Mouse (Mus musculus) cerebellum, adult 2 months (tissue): ENCODE data around the gene Herpud1. TPM values are rescaled to one million over a fixed set of nuclear protein-coding genes. Genes with fewer than 3 reads are reported as not detected.
A peak's percentile ranks its signal among the peaks of the same experiment; 100 is the strongest.

Source experiments
- DNase-seq, 2 experiments: peaks; one replicate each; pipeline ENCODE4 v3.0.0; 2021
- H3K27ac ChIP-seq: fragments of 200-500 bp; 2 replicates; pipeline ENCODE4 v1.5.1; 2012; ENCODE audit warnings: low read length, control low read depth, inconsistent platforms; ENCODE audit not compliant: insufficient read depth
- H3K27me3 ChIP-seq: fragments of 200-500 bp; 2 replicates; pipeline ENCODE4 v1.6.1; 2012; ENCODE audit warnings: inconsistent platforms, mild to moderate bottlenecking, low read length, moderate library complexity; ENCODE audit not compliant: control insufficient read depth, insufficient read depth
- H3K4me1 ChIP-seq: fragments of 200-500 bp; 2 replicates; pipeline ENCODE4 v1.6.1; 2011; ENCODE audit warnings: low read length; ENCODE audit not compliant: control insufficient read depth, insufficient read depth
- H3K4me3 ChIP-seq: fragments of 200-500 bp; replicated peaks from 2 replicates; pipeline ENCODE3; 2011; ENCODE audit warnings: mild to moderate bottlenecking, low read depth, low read length, control low read depth; ENCODE audit not compliant: insufficient read depth
- CTCF ChIP-seq: fragments of 200-500 bp; IDR thresholded peaks from 2 replicates; pipeline ENCODE4 v1.5.1; 2011; ENCODE audit warnings: low read depth, mild to moderate bottlenecking, control low read depth, low read length, moderate library complexity, borderline replicate concordance; ENCODE audit not compliant: insufficient read depth
- POLR2A ChIP-seq: fragments of 200-500 bp; IDR thresholded peaks from 2 replicates; pipeline ENCODE4 v1.6.1; 2011; ENCODE audit warnings: low read length, control low read depth, borderline replicate concordance; ENCODE audit not compliant: insufficient read depth
- WGBS: fragments of 180-500 bp; shearing (Covaris S2); methylation state at CpG from one replicate; pipeline ENCODE4 v1.1.7; 2018; 5-methylcytosine and 5-hydroxymethylcytosine counted together
- polyA plus RNA-seq: library from polyadenylated mRNA; depleted of rRNA; stranded (reverse); fragments of >200 nt; gene quantifications from 2 replicates; pipeline ENCODE4 v1.2.3, GENCODE M21; 2012

The Herpud1 gene
- polyA plus RNA-seq, 1 experiment = 119 TPM

DNA sequence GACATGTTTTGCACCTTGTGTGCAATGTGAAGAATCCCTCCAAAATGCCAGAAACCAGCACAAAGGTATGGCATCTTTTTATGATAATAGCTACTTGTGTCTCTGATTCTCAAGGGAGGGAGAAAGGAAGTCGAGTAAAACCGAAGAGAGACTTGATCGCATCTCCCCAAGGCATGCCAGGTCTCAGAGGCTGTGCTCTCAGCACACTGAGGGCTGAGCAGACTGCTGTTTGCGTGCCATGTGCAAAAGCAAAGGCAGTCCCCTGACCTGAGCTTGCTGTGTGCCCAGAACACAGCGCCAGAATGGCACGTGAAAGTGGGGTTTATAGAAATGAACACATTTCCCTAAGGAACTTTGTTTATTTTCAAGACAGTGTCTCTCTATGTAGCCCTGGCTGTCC is 3.3 kb downstream of the Herpud1 start:
- DNase-seq = no peak
- peaks cover 2% of the 10 kb centered on the region; the same call in 1 of the 2 replicates for H3K4me1 ChIP-seq
- 73% methylated on average over 6 of the region's 6 CpGs for WGBS
- no peaks in the 10 kb centered on the region for H3K27me3 ChIP-seq
- TF ChIP-seq CTCF = no peak
- TF ChIP-seq POLR2A = no peak
- H3K4me3 ChIP-seq = no peak overlapping the region
- no peak overlapping the region for H3K27ac ChIP-seq

DNA sequence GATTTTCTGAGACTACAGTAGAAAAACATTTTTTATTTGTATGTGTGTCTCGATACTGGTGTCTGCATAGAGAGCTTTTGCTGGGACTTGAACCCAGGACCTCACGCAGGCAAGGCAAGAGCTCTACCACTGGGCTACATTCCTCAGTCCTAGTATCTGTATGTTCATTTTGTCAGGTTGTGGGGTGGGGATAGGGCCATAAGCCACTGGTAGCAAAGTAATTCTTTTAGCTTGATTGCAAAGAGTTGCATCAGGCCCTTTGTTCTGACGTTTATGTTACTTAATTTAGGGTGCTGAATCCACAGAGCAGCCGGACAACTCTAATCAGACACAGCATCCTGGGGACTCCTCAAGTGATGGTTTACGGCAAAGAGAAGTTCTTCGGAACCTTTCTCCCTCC is 4.2 kb downstream of the Herpud1 start:
- H3K4me3 ChIP-seq = no peak overlapping the region
- WGBS = 96% methylated on average over 6 of the region's 6 CpGs
- no peak overlapping the region for H3K27ac ChIP-seq
- H3K4me1 ChIP-seq = peaks cover 2% of the 10 kb centered on the region; the same call in 1 of the 2 replicates
- no peaks in the 10 kb centered on the region for H3K27me3 ChIP-seq
- TF ChIP-seq CTCF (no peak), POLR2A (no peak)
- DNase-seq = no peak

DNA sequence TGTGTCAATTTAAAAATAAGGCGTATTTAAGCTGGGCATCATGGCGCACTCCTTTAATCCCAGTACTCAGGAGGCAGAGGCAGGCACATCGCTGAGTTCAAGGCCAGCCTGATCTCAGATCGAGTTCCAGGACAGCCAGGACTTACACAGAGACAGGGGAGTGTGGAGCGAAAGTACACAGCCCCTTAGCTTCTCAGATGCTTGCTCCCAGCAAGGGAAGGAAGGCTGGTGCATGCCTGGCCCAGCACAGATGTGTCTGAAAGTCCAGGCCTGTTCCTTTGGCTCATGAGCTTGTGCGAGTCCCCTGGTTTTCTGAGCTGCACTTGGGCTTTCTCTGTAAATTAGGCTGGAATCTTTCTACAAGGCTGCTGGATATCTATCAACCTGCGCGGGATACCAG is 4.7 kb downstream of the Herpud1 start:
- H3K4me3 ChIP-seq = no peak overlapping the region
- no peak for DNase-seq
- H3K27ac ChIP-seq = no peak overlapping the region
- WGBS = 96% methylated on average over 8 of the region's 8 CpGs
- TF ChIP-seq CTCF (no peak), POLR2A (no peak)
- no peaks in the 10 kb centered on the region for H3K27me3 ChIP-seq
- peaks cover 2% of the 10 kb centered on the region; the same call in 1 of the 2 replicates for H3K4me1 ChIP-seq

DNA sequence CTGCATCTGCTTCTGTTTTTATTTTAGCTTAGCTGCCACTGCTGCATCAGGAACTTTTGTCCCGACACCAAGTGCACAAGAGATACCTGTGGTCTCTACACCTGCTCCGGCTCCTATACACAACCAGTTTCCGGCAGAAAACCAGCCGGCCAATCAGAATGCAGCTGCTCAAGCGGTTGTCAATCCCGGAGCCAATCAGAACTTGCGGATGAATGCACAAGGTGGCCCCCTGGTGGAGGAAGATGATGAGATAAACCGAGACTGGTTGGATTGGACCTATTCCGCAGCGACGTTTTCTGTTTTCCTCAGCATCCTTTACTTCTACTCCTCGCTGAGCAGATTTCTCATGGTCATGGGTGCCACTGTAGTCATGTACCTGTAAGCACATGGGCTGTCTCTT is 5.9 kb downstream of the Herpud1 start:
- Histone ChIP-seq H3K4me3 (no peak overlapping the region), H3K4me1 (peaks cover 4% of the 10 kb centered on the region; the same call in 1 of the 2 replicates), H3K27me3 (no peaks in the 10 kb centered on the region), H3K27ac (no peak overlapping the region)
- no peak for TF ChIP-seq POLR2A
- peak; percentile 5; the same call in 1 of the 2 replicates for TF ChIP-seq CTCF
- WGBS = 78% methylated on average over 12 of the region's 12 CpGs
- peak; percentile 27 to 29 for DNase-seq

DNA sequence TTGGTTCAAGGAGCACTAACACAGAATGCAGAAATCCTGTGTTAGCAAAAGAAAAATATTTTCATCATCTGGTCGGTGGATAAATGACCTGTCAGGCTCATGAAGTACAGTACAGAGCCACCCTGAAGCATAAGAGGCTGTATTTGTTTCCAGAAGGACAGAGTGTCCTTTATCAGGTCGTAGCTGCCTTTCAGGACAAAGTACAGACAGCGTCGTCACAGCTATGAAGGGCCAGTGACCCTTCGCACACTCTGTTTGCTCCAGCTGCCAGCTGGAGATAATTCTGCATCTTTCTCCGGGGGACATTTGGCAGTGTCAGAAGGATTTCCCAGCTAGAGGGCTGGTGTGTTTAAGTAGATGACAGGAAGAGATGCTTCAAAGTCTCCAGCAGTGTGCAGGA is 6.4 kb downstream of the Herpud1 start:
- Histone ChIP-seq H3K27ac (no peak overlapping the region), H3K4me3 (no peak overlapping the region), H3K4me1 (peaks cover 5% of the 10 kb centered on the region; the same call in 1 of the 2 replicates), H3K27me3 (no peaks in the 10 kb centered on the region)
- no peak for DNase-seq
- 59% methylated on average over 6 of the region's 6 CpGs for WGBS
- TF ChIP-seq POLR2A (no peak), CTCF (no peak)

DNA sequence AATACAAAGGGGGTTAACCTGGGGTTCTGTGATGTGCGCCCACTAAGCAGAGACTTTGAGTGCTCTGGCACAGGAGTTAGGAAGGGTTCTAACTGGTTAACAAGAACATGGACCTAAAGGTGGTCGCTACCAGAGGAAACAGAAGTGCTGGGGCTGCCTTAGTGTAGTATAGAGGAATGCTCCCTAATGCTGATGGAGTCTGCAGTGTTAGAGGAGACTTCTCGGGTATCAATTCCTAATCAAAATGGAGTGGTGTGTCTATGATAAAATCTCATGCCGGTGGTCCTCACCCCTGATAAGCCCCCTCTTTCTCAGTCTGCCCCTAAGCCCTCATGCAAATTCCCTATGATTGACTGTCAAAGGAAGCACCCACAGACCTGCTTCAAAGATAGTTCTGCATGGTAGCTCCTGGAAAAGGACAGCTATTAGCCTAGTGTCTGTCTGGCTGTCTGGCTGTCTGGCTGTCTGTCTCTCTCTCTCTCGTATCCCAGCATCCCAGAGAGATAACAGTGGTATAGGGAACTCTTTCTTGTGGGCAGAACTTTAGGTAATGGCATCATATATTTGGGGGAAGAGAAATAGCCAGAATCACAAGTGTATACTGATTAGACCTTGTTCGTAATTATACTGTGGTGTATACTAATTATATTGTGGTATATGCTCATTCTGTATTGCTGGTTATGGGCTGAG is 9.8 kb downstream of the Herpud1 start:
- 87% methylated on average over 6 of the region's 6 CpGs for WGBS
- no peaks in the 10 kb centered on the region for H3K27me3 ChIP-seq
- H3K4me3 ChIP-seq = no peak overlapping the region
- TF ChIP-seq POLR2A (no peak), CTCF (no peak)
- no peak for DNase-seq
- no peak overlapping the region for H3K27ac ChIP-seq
- peaks cover 2% of the 10 kb centered on the region; the same call in 1 of the 2 replicates for H3K4me1 ChIP-seq

DNA sequence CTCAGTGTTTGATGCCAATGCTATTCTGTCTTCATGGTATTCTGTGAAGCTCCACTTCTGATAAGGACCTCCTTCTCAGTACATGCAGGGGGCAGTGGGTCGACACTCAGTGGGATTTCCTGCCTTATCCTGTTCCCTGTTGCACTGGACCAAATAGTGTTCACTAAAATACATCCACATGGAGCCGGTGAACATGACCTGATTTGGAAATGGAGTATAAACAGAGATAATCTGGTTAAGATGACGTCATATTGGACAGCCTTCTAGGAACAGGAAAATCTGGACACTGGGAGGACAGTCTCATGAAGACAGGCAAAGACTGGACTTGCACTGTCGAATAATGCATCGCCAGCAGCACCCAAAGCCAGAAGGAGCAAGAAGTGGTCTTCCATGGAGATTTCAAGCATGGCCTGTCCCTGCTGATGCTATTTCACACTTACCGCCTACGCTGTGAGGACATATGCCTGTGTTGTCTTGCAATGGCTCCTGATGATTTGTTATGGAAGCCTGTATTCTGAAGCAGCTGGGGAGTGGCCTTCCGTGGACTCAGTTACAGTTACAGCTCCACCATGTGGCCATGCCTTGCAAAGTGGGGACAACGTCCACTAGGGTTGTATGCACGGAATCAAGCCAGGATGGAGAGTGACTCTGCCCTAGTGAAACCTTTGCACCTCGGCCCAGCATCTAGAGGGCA is 10.9 kb downstream of the Herpud1 start:
- TF ChIP-seq POLR2A (no peak), CTCF (peak; percentile 83)
- 49% methylated on average over 11 of the region's 11 CpGs for WGBS
- peak; percentile 31 to 38 for DNase-seq
- no peak overlapping the region for H3K27ac ChIP-seq
- H3K27me3 ChIP-seq = no peaks in the 10 kb centered on the region
- H3K4me3 ChIP-seq = no peak overlapping the region
- peaks cover 2% of the 10 kb centered on the region; the same call in 1 of the 2 replicates for H3K4me1 ChIP-seq

DNA sequence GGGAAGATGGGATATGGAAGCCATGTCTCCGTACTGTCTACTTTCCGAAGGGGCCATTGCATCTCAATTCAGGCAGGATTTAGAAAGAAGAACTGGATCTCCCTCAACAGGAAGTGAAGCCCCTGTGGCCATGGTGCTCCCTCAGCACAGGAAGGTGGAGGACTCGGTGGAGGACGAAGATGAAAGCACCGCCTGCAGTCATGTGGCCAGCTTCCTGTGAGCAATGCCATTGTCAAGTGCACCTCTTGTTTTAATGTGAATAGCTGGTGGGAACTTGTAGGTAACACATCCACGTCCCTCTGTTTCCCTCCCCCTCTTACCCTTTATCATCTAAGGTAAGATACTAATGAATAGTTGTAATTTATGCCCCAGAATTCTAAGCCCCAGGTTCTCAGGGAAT is 12.3 kb downstream of the Herpud1 start:
- Histone ChIP-seq H3K27ac (no peak overlapping the region), H3K4me3 (no peak overlapping the region), H3K27me3 (no peaks in the 10 kb centered on the region), H3K4me1 (peaks cover 2% of the 10 kb centered on the region; the same call in 1 of the 2 replicates)
- TF ChIP-seq CTCF = no peak
- TF ChIP-seq POLR2A = no peak
- 87% methylated on average over 6 of the region's 6 CpGs for WGBS
- no peak for DNase-seq
